Mouse (Mus musculus) thymus, adult 2 months (tissue): ENCODE measurements around the gene Amhr2.

Source experiments
- CTCF ChIP-seq: fragments of 200-500 bp; IDR thresholded peaks from 2 replicates; pipeline ENCODE4 v1.5.1; 2012; ENCODE audit warnings: mild to moderate bottlenecking, control low read depth, low read length, moderate library complexity, borderline replicate concordance; ENCODE audit not compliant: control insufficient read depth, poor library complexity, insufficient read depth; ENCODE audit errors: extremely low read depth
- POLR2A ChIP-seq: fragments of 200-500 bp; IDR thresholded peaks from 2 replicates; pipeline ENCODE4 v1.6.1; 2012; ENCODE audit warnings: mild to moderate bottlenecking, low read length, control low read depth, moderate library complexity; ENCODE audit not compliant: control insufficient read depth, poor library complexity, insufficient read depth; ENCODE audit errors: extremely low read depth

- TF ChIP-seq POLR2A (no peak), CTCF (peak; percentile 61; the same call in 1 of the 2 replicates)
Measured at GRCm38 (mm10) chr15:102458904-102459317, 13.7 kb downstream of the Amhr2 start, which contains the start of gene Prr13.
